Mouse (Mus musculus): Measurements from ENCODE around the gene Ap5b1.

GRCm38 (mm10) chr19:5547471-5548056, 20.3 kb upstream of the Ap5b1 start:
- TF ChIP-seq MAFK (IDR thresholded peaks at IDR 0.05; ENCODE audit: insufficient read depth, low read depth, low read length) = no peak
- TF ChIP-seq ZNF384 (IDR thresholded peaks at IDR 0.05; ENCODE audit: low read depth, low read length) = no peak
- TF ChIP-seq ZC3H11A (IDR thresholded peaks at IDR 0.05; ENCODE audit: borderline replicate concordance, low read depth, low read length) = no peak
- no peak for TF ChIP-seq HCFC1 (IDR thresholded peaks at IDR 0.05; ENCODE audit: borderline replicate concordance, insufficient read depth, low read length)
- TF ChIP-seq CHD2 (IDR thresholded peaks at IDR 0.05; ENCODE audit: low read depth, low read length) = no peak

Data from ES-E14 (cell line).